Mouse (Mus musculus) CD4-positive helper T cell, adult 2 months (primary cell): ENCODE data around the gene Gdi1.
"Not testable (repeated sequence)": the region's sequence is repeated elsewhere in the genome, so short reads cannot be mapped to it uniquely, and the experiment has no call there.

Experiments
- DNase-seq: peaks from one replicate; pipeline ENCODE4 v3.0.0-alpha.2; 2012; ENCODE audit warnings: low read depth, missing footprints, low spot score

Gene Gdi1

DNA sequence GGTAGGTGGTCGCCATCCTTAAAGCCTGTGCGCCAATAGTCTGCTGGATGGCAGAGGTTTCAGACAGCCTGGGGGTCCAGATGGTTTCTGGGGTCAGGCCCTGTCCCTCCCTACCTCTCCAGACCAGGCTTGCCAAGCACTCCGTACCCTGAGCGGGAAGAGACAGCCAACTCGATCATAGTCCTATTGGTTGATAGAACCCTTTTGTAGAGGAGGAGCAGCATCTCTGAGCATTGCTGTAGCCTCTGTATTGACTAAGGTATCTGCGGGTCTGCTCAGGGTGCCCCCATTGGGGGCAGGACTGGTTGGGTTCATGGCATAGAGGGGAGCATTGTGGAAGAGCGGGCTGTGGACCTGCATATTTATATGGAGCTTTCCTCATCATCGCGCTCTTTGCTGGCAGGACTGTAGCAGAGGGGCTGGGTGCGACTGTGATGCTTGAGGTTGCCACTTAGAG is 24.4 kb downstream of the Gdi1 start:
- no peak for DNase-seq

- no peak for DNase-seq
These were observed 25.6 kb downstream of the Gdi1 start for GRCm38 (mm10) chrX:74330166-74330930.

DNA sequence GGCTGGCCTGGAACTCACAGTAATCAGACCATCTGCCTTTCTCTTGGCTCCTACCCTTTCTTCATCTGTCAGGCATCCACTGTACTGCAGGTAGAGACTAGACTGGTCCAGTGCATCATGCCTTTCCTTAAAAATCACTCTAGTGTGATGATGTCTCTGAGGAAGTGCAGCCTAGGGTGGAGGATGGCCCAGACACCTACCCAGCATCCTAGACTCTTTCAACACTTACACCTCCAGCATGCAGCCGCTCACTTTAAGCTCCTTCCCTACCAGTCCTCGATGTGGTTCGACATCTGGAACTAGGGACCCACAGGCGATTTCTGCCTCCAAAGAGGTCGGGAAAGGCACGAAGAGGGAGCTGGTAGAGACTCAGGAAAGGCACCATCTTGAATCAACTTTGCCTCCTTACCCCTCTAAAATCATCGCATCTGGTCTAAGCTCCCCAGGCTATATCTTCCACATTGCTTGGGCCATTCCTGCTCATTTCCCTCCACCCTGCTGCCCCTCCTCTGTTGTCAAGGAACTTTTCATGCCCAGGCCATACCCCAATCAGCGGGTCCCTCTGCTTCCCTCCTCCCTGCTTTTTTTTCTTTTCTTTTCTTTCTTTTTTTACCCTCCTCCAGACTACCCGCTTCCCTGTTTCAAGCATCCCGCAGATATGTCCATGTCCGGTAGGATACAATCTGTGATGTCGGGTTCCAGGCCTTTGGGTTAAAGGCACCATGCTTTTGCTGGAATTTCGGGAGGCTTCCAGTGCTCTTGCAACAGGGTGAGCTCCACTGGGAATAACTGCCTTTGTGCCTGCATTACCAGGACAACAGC is 48.1 kb downstream of the Gdi1 start:
- no peak for DNase-seq

- peak; percentile 86 for DNase-seq
These were observed 48.6 kb downstream of the Gdi1 start, which contains the start of gene Lage3 for GRCm38 (mm10) chrX:74353467-74353770. Lage3 (minus strand) TSS chrX:74353618.

GRCm38 (mm10) chrX:74357069-74357468 is 52.3 kb downstream of the Gdi1 start:
- not testable (repeated sequence) for DNase-seq

DNA sequence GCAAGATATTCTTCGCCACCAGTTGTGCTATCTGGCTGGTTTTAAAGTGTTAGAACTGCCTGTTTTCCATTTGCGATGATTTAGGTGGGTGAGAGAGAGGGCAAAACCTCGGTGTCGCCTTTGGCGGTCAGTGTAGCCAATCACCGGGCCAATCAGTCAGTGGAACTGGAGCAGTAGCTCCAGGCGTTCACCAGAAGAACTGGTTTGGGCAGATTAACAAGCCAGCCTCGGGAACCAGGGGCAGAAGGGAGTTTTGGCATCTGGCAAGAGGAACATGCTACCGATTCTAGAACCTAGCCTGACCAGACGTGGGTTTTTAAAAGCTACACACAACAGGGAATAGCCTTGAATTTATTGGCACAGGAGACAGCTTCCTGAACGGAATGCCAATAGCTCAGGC is 54.4 kb downstream of the Gdi1 start:
- no peak for DNase-seq
